Mouse (Mus musculus) adrenal gland, adult 18-20 months (tissue): Measurements from ENCODE around the gene Glt8d1. TPM values are rescaled to one million over a fixed set of nuclear protein-coding genes. Genes with fewer than 3 reads are reported as not detected.

ENCODE experiments used
- DNase-seq, 2 experiments: peaks; one replicate each; pipeline ENCODE4 v3.0.0; 2021 to 2022; ENCODE audit warnings: low spot score in 2 of 2
- long read RNA-seq, 2 experiments: library from polyadenylated mRNA; stranded (forward); transcript quantifications; one replicate each; pipeline ENCODE4 v2.0.0; 2021
- total RNA-seq, 2 experiments: library from RNA; stranded (reverse); gene quantifications; 1 replicate in 1 of 2; 2 replicates in 1 of 2; pipeline ENCODE4 v1.2.3; 2021

The Glt8d1 gene
- 10 to 100 TPM; 44.7 to 51.0 TPM for total RNA-seq
- long read RNA-seq, experiment 1, transcript Glt8d1-202 (10 exons, 1,498 nt): minor isoform, 6 of 30 reads
- long read RNA-seq, experiment 1, transcript Glt8d1-201 (10 exons, 2,018 nt): major isoform, 11 of 30 reads
- long read RNA-seq, experiment 1, partial matches to known transcripts: 2 of 30 reads
- long read RNA-seq, experiment 1, other reads (novel, unspliced or antisense): 11 of 30 reads
- long read RNA-seq, experiment 2, transcript Glt8d1-202 (10 exons, 1,498 nt): minor isoform, 21 of 84 reads
- long read RNA-seq, experiment 2, transcript Glt8d1-201 (10 exons, 2,018 nt): major isoform, 38 of 84 reads
- long read RNA-seq, experiment 2, partial matches to known transcripts: 4 of 84 reads
- long read RNA-seq, experiment 2, other reads (novel, unspliced or antisense): 21 of 84 reads

- DNase-seq: peak; percentile 80 to 85
These were observed at the start of gene Glt8d1, which contains the start of gene Spcs1 for GRCm38 (mm10) chr14:31001307-31002205. Gene Glt8d1, plus strand, starts transcription at chr14:31001400. Gene Spcs1, minus strand, starts transcription at chr14:31001672.

- DNase-seq: no peak
These were observed 42.7 kb upstream of the Glt8d1 start for GRCm38 (mm10) chr14:30958517-30958916.

- DNase-seq: no peak
These were observed 42.2 kb upstream of the Glt8d1 start for GRCm38 (mm10) chr14:30959031-30959430.

- no peak for DNase-seq
These were observed 40.8 kb upstream of the Glt8d1 start for GRCm38 (mm10) chr14:30960366-30960765.

GRCm38 (mm10) chr14:30974204-30974603, 27.0 kb upstream of the Glt8d1 start:
- DNase-seq: no peak

GRCm38 (mm10) chr14:30976222-30976621, 25.0 kb upstream of the Glt8d1 start:
- no peak for DNase-seq

- DNase-seq: no peak
These were observed 4.8 kb upstream of the Glt8d1 start for GRCm38 (mm10) chr14:30996417-30996816.

- no peak for DNase-seq
These were observed 844 bp upstream of the Glt8d1 start for GRCm38 (mm10) chr14:31000356-31000755.

GRCm38 (mm10) chr14:31000816-31001306, 339 bp upstream of the Glt8d1 start:
- no peak for DNase-seq

- no peak for DNase-seq
These were observed 3.3 kb downstream of the Glt8d1 start for GRCm38 (mm10) chr14:31004527-31004926.

GRCm38 (mm10) chr14:31006779-31007178, 5.6 kb downstream of the Glt8d1 start:
- no peak for DNase-seq

GRCm38 (mm10) chr14:31011588-31011987, 10.4 kb downstream of the Glt8d1 start:
- no peak for DNase-seq

- DNase-seq: no peak
These were observed 12.7 kb downstream of the Glt8d1 start for GRCm38 (mm10) chr14:31013928-31014327.

- DNase-seq: no peak
These were observed 14.9 kb downstream of the Glt8d1 start for GRCm38 (mm10) chr14:31016063-31016462.

GRCm38 (mm10) chr14:31017854-31018253, 16.7 kb downstream of the Glt8d1 start:
- DNase-seq: no peak

- peak; percentile 95 to 96 for DNase-seq
These were observed 17.7 kb downstream of the Glt8d1 start, which contains the start of the genes Pbrm1 and Gnl3 for GRCm38 (mm10) chr14:31018860-31019291. Gene Pbrm1, plus strand, starts transcription at chr14:31019138. Gene Gnl3, minus strand, starts transcription at chr14:31019152.

- DNase-seq: peak; percentile 74 to 75
These were observed 18.4 kb downstream of the Glt8d1 start for GRCm38 (mm10) chr14:31019331-31020205.

- no peak for DNase-seq
These were observed 21.4 kb downstream of the Glt8d1 start for GRCm38 (mm10) chr14:31022579-31022978.

- no peak for DNase-seq
These were observed 24.6 kb downstream of the Glt8d1 start for GRCm38 (mm10) chr14:31025785-31026184.

- no peak for DNase-seq
These were observed 44.1 kb downstream of the Glt8d1 start for GRCm38 (mm10) chr14:31045296-31045695.
